ENCODE assay signal across 12 mouse cellular contexts in the genomic region with DNA sequence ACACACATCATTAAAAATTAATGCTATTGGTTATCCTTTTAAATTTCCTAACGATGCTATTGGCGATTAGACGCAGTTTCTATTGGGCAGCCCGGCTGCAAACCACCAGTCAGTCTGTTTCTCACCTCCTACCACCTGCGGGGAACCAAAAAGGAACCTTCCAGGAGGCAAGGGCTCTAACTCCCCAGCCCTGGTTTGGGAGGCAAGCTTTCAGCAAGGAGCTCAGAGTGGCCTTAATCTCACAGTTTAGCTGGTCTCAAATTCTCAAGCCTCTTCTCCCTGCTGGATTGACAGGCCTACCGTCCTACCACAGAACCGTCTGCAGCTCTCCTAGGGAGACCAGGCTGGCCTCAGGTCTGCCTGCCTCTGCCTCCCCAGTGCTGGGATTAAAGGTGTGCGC. TPM values are rescaled to one million over a fixed set of nuclear protein-coding genes. Genes with fewer than 3 reads are reported as not detected.
DNase-seq lines count a peak whose midpoint lies in the region; ATAC-seq and TF ChIP-seq lines count a peak whose summit lies in the region.
"Had no signal": no experiment of that assay in that cellular context is flagged by ENCODE, and none has a peak within 500 bp of the region (broad histone marks: within the 10 kb centered on the region; RNA-seq: fewer than 3 reads in every experiment).

No protein-coding gene starts in this region.

- H3K36me3 ChIP-seq in forebrain, embryonic 15.5 days: peaks cover 41% of the 10 kb centered on the region
- H3K36me3 ChIP-seq in forebrain, embryonic 11.5 days (ENCODE audit: control insufficient read depth, insufficient read depth, low read length): peaks cover 8% of the 10 kb centered on the region; the same call in 1 of the 2 replicates
- peaks cover 20% of the 10 kb centered on the region; the same call in 1 of the 2 replicates for H3K36me3 ChIP-seq in lung, postnatal 0 days (ENCODE audit: insufficient read depth, low read length)
- peaks cover 42% of the 10 kb centered on the region for H3K36me3 ChIP-seq in embryonic facial prominence, embryonic 13.5 days
- peaks cover 26% of the 10 kb centered on the region for H3K36me3 ChIP-seq in macrophage (ENCODE audit: inconsistent target)

- no peak for ATAC-seq in forebrain, embryonic 15.5 days (replicated peaks)
- no peak for ATAC-seq in forebrain, embryonic 11.5 days (replicated peaks; ENCODE audit: low FRiP score)
- ATAC-seq in lung, postnatal 0 days: no peak
- no peak for ATAC-seq in embryonic facial prominence, embryonic 13.5 days (ENCODE audit: insufficient number of reproducible peaks, insufficient read depth, low FRiP score, low TSS enrichment, low read depth)

- H3K27ac ChIP-seq in forebrain, embryonic 15.5 days (replicated peaks): no peak overlapping the region
- H3K27ac ChIP-seq in forebrain, embryonic 11.5 days (ENCODE audit: low read depth, low read length): no peak overlapping the region
- peak overlapping the region; percentile 44 for H3K27ac ChIP-seq in lung, postnatal 0 days (ENCODE audit: low read length)
- H3K27ac ChIP-seq in embryonic facial prominence, embryonic 13.5 days: no peak overlapping the region
- H3K27ac ChIP-seq in macrophage: peak overlapping the region; percentile 95
- H3K27ac ChIP-seq: limb, embryonic 15.5 days had no signal

- H3K27me3 ChIP-seq in forebrain, embryonic 15.5 days: no peaks in the 10 kb centered on the region
- H3K27me3 ChIP-seq in forebrain, embryonic 11.5 days (ENCODE audit: control insufficient read depth, insufficient read depth, low read length): no peaks in the 10 kb centered on the region
- H3K27me3 ChIP-seq in lung, postnatal 0 days (replicated peaks; ENCODE audit: insufficient read depth, low read length): no peaks in the 10 kb centered on the region
- H3K27me3 ChIP-seq in embryonic facial prominence, embryonic 13.5 days: no peaks in the 10 kb centered on the region
- H3K27me3 ChIP-seq: heart, embryonic 15.5 days; limb, embryonic 15.5 days had no signal

- peaks cover 92% of the 10 kb centered on the region for H3K79me2 ChIP-seq in macrophage (ENCODE audit: inconsistent target)

- 38% methylated on average over 8 of the region's 8 CpGs for WGBS in forebrain, embryonic 15.5 days
- 36% methylated on average over 8 of the region's 8 CpGs for WGBS in forebrain, embryonic 11.5 days
- WGBS in lung, postnatal 0 days: 61% methylated on average over 8 of the region's 8 CpGs
- WGBS in embryonic facial prominence, embryonic 13.5 days: 54% methylated on average over 8 of the region's 8 CpGs
- WGBS in macrophage (ENCODE audit: missing documents): 87% methylated on average over 8 of the region's 8 CpGs

- no peak for DNase-seq in forebrain, embryonic 11.5 days (ENCODE audit: low spot score)
- DNase-seq in lung, postnatal 0 days (ENCODE audit: low spot score): no peak
- no peak for DNase-seq in lung, postnatal 14 days
- no peak for DNase-seq in heart, adult 8-10 months (ENCODE audit: low spot score)
- no peak for DNase-seq in adrenal gland, adult 2 months
- DNase-seq: right cerebral cortex, adult 18-20 months had no signal

- H3K4me1 ChIP-seq in forebrain, embryonic 15.5 days: peaks cover 17% of the 10 kb centered on the region
- H3K4me1 ChIP-seq in forebrain, embryonic 11.5 days (replicated peaks; ENCODE audit: control insufficient read depth, insufficient read depth, low read length): peaks cover 7% of the 10 kb centered on the region
- H3K4me1 ChIP-seq in lung, postnatal 0 days (ENCODE audit: insufficient read depth, low read depth, low read length): peaks cover 19% of the 10 kb centered on the region
- peaks cover 24% of the 10 kb centered on the region for H3K4me1 ChIP-seq in embryonic facial prominence, embryonic 13.5 days

- TF ChIP-seq CTCF in lung, postnatal 0 days (IDR thresholded peaks at IDR 0.05): no peak

- no peak for TF ChIP-seq EP300 in lung, postnatal 0 days (IDR thresholded peaks at IDR 0.05)

- H3K4me3 ChIP-seq in forebrain, embryonic 15.5 days: no peak overlapping the region
- H3K4me3 ChIP-seq in forebrain, embryonic 11.5 days (ENCODE audit: low read depth, low read length): no peak overlapping the region
- H3K4me3 ChIP-seq in lung, postnatal 0 days (ENCODE audit: low read depth, low read length): no peak overlapping the region
- no peak overlapping the region for H3K4me3 ChIP-seq in embryonic facial prominence, embryonic 13.5 days
- peak overlapping the region; percentile 86 for H3K4me3 ChIP-seq in macrophage (ENCODE audit: inconsistent target)
- H3K4me3 ChIP-seq: heart, embryonic 15.5 days; layer of hippocampus, adult 2 months; limb, embryonic 15.5 days had no signal

- peak overlapping the region; percentile 10; the same call in 1 of the 2 replicates for H3K9ac ChIP-seq in forebrain, embryonic 15.5 days (replicated peaks)
- H3K9ac ChIP-seq in forebrain, embryonic 11.5 days (ENCODE audit: low read length): no peak overlapping the region
- no peak overlapping the region for H3K9ac ChIP-seq in lung, postnatal 0 days (replicated peaks; ENCODE audit: low read depth)
- peak overlapping the region; percentile 22; the same call in 1 of the 2 replicates for H3K9ac ChIP-seq in embryonic facial prominence, embryonic 13.5 days
- H3K9ac ChIP-seq: limb, embryonic 15.5 days had no signal

- no peaks in the 10 kb centered on the region for H3K9me3 ChIP-seq in forebrain, embryonic 15.5 days
- no peaks in the 10 kb centered on the region for H3K9me3 ChIP-seq in forebrain, embryonic 11.5 days (ENCODE audit: control insufficient read depth, low read length)
- H3K9me3 ChIP-seq in lung, postnatal 0 days (ENCODE audit: low read length): no peaks in the 10 kb centered on the region
- H3K9me3 ChIP-seq in embryonic facial prominence, embryonic 13.5 days: no peaks in the 10 kb centered on the region
- H3K9me3 ChIP-seq: heart, embryonic 15.5 days; limb, embryonic 15.5 days had no signal

- no peak overlapping the region for H3K4me2 ChIP-seq in forebrain, embryonic 15.5 days (replicated peaks)
- H3K4me2 ChIP-seq in forebrain, embryonic 11.5 days (ENCODE audit: low read depth, low read length, severe bottlenecking): no peak overlapping the region
- 0 out of 2 replicates have a peak overlapping the region, but pooled peaks have one; percentile 1 for H3K4me2 ChIP-seq in lung, postnatal 0 days (replicated peaks; ENCODE audit: low read depth, low read length)
- H3K4me2 ChIP-seq in embryonic facial prominence, embryonic 13.5 days: no peak overlapping the region
- H3K4me2 ChIP-seq: heart, embryonic 15.5 days; limb, embryonic 15.5 days had no signal

RNA-seq across cellular contexts. Expression of a gene that starts 3.3 kb away (rescaled TPM):
- polyA plus RNA-seq in forebrain, embryonic 15.5 days (2015; fragmentation: Nextera tagmentation; extraction: Ambion mirVana): 7.2 and 7.3 TPM in 2 replicates
- 6.0 and 7.4 TPM in 2 replicates for polyA plus RNA-seq in forebrain, embryonic 11.5 days (2014; fragmentation: Nextera tagmentation; extraction: Ambion mirVana)
- 9.8 and 9.9 TPM in 2 replicates for polyA plus RNA-seq in lung, postnatal 0 days (2015; fragmentation: Nextera tagmentation; extraction: Ambion mirVana)
- 5.5 and 7.7 TPM in 2 replicates for polyA plus RNA-seq in embryonic facial prominence, embryonic 13.5 days (2015; fragmentation: Nextera tagmentation; extraction: Ambion mirVana)
- 100 to 1,000 TPM; 140 to 707 (median 513) TPM for total RNA-seq in macrophage (2018; cell fraction: chromatin; rRNA removed)
- total RNA-seq in macrophage (2018; cell fraction: cytosol; rRNA removed): 100 to 1,000 TPM; 148 to 640 (median 330) TPM
- 100 to 1,000 TPM; 164 to 846 (median 558) TPM for total RNA-seq in macrophage (2018; cell fraction: nucleus; rRNA removed)
- polyA plus RNA-seq in macrophage (2018): 128 to 243 TPM (median 153 TPM) in 3 replicates
- total RNA-seq in heart, adult 8-10 months (2022): 10 to 100 TPM; 29.2 to 47.0 (median 40.3) TPM
- total RNA-seq in adrenal gland, adult 2 months (2021): 10 to 100 TPM; 50.2 to 53.6 TPM
- polyA plus RNA-seq in adrenal gland, adult 2 months (2012; rRNA removed): 29.5 and 31.9 TPM in 2 replicates

RNA-seq across cellular contexts. Expression of a gene that starts 44.5 kb away (rescaled TPM):
- polyA plus RNA-seq in forebrain, embryonic 15.5 days (2015; fragmentation: Nextera tagmentation; extraction: Ambion mirVana): 41.3 and 42.8 TPM in 2 replicates
- polyA plus RNA-seq in forebrain, embryonic 11.5 days (2014; fragmentation: Nextera tagmentation; extraction: Ambion mirVana): 56.8 and 60.3 TPM in 2 replicates
- 21.8 and 21.9 TPM in 2 replicates for polyA plus RNA-seq in lung, postnatal 0 days (2015; fragmentation: Nextera tagmentation; extraction: Ambion mirVana)
- 52.5 and 54.2 TPM in 2 replicates for polyA plus RNA-seq in embryonic facial prominence, embryonic 13.5 days (2015; fragmentation: Nextera tagmentation; extraction: Ambion mirVana)
- 100 to 1,000 TPM in 1 of 26 experiments, 10 to 100 TPM in 25; 22.9 to 107 (median 48.0) TPM for total RNA-seq in macrophage (2018; cell fraction: chromatin; rRNA removed)
- 10 to 100 TPM; 16.7 to 23.4 (median 20.4) TPM for total RNA-seq in macrophage (2018; cell fraction: cytosol; rRNA removed)
- 10 to 100 TPM; 16.6 to 64.4 (median 23.7) TPM for total RNA-seq in macrophage (2018; cell fraction: nucleus; rRNA removed)
- 15.6 to 38.1 TPM (median 33.2 TPM) in 3 replicates for polyA plus RNA-seq in macrophage (2018)
- total RNA-seq in heart, adult 8-10 months (2022): 10 to 100 TPM in 3 of 4 experiments, 1 to 10 TPM in 1; 9.0 to 12.3 (median 10.7) TPM
- 10 to 100 TPM; 29.2 to 41.5 TPM for total RNA-seq in adrenal gland, adult 2 months (2021)
- polyA plus RNA-seq in adrenal gland, adult 2 months (2012; rRNA removed): 28.3 and 31.1 TPM in 2 replicates

Comparison
In these comparisons a context has a peak if more than half of its experiments do, and no peak if none do; other contexts are left out.
1. H3K9ac ChIP-seq: peak in forebrain, embryonic 15.5 days (single experiment) and embryonic facial prominence, embryonic 13.5 days (single experiment); none in forebrain, embryonic 11.5 days (single experiment) and lung, postnatal 0 days (single experiment).
2. H3K27ac ChIP-seq: peak in lung, postnatal 0 days (single experiment) and macrophage (single experiment); none in forebrain, embryonic 15.5 days (single experiment), forebrain, embryonic 11.5 days (single experiment) and embryonic facial prominence, embryonic 13.5 days (single experiment).